Mouse (Mus musculus): ENCODE data around the gene Pnpla6.

The Pnpla6 gene

DNA sequence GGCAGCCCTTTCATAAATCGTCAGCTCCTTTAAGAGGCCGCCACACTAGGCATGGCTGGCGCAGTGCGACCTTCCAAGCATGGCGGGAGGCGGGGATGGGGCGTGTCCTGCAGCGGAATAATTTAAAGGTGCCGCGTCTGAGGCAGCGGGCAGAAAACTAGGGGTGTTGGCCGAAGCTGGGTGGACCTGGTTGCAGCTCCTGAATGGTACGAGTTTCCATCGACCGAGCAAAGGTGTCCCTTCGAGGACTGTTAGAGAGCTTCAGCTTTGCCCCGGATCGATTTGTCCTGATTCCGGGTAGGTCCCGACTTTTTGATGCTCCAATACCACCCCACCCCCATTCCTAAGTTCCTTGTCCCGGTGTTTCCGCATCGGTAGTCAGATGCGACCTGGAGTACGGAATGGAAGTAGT is at the start of gene Pnpla6:
Gene Pnpla6, plus strand, starts transcription at position 125 of the 412 bp plus-strand sequence.
- peak; percentile 67 to 75 for DNase-seq (ENCODE audit: low spot score in 2 of 2)

DNA sequence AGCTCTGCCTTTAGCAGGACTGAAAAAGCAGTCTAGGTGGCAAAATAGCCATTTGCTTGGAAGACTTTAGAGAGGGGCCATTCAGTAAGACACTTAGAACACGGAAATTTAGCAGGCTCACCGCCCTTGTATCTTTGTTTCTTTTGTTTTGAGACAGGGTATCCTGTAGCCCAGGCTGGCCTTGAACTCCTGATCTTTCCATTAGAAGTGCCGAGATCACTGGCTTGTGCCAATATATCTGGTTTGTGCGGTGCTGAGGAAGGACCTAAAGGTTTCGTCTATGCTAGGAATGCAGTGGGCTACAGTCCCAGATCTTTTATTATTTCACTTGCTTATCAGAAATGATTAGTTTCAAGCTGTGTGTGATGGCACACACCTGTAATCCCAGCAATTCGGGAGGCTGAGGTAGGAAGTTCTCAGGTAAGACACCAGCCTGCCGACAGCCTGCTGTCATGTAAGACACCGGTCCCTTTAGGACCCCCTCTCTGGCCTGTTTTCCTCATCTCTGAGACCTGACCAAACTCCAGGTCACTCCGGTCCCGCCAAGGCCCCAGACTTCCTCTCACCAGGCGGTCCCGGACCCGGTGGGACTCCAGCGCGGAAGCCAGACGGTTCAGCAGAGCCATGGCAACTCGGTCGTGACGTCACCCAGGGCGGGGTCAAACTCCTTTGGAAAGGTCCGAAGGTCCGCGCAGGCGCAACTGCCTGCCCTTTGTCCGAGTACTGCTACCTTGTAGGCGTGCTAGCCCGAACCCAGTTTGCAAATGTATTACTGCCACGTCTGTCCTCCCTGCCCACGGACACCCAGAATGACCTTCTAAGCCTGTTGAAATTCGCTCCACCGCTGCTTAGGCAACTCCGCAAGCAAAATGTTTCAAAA is 47.9 kb upstream of the Pnpla6 start, which contains the start of gene Pex11g:
Gene Pex11g, minus strand, starts transcription at position 675 of the 880 bp plus-strand sequence.
- peak; percentile 91 to 94 for DNase-seq (ENCODE audit: low spot score in 2 of 2)

DNA sequence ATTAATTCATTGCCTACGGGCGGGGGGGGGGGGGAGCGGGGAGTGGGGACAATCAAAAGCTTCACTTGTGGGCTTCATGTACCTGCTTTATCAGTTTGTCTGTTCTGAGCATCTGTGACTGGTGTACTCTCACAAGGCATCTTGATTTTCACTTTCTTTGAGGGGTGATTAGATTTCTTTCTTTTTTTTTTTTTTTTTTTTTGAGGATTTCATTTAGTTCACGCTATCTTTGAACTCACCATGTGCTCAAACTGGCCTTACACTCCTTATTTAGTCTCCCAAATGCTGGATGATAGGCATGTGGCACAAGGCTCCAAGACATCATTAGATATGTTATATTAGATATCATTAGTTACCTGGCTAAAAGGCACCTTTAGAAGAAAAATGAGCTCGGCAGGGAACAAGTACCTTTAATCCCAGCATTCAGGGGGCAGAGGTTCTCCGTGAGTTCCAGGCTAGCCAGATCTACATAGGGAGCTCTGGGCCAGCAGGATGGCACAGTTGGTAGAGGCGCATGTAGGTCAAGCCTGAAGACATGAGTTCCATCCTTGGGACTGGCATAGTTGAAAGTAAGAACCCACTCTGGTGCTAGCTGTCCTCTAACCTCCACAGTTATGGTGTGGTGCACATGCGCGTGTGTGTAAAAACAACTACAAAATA is 47.2 kb upstream of the Pnpla6 start:
- DNase-seq (ENCODE audit: low spot score in 2 of 2), result no peak

DNA sequence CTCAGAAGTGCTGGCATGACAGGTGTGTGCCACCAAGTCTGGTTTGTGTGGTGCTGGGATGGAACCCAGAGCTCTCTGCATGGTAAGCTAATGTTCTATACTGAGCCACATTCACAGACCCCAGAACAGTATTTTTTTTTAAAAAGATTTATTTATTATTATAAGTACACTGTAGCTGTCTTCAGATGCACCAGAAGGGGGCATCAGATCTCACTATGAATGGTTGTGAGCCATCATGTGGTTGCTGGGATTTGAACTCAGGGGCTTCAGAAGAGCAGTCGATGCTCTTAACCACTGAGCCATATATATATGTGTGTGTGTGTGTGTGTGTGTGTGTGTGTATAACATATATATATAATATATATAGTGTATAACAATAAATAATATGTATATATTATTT is 46.3 kb upstream of the Pnpla6 start:
- DNase-seq (ENCODE audit: low spot score in 2 of 2), result no peak

DNA sequence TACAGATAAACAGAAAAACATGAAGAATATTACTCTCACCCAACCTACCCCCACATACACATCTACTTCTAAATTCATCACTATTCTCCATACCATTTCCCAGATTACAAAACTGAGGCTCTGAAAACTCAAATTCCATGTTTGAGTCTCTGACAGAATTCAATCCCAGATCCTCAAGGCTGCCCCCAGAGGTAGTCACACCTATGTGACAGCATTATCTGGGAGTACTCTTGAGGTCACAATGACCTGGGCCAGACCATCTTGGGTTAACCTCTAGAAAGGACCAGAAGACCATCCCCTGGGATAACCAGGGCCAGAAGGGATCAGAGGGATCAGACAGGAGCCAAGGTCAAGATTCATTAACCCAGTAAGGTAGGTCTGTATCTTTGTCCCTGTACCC is 44.6 kb upstream of the Pnpla6 start, which contains the start of gene Tex45:
Gene Tex45, plus strand, starts transcription at position 301 of the 400 bp plus-strand sequence.
- DNase-seq (ENCODE audit: low spot score in 2 of 2), result no peak

DNA sequence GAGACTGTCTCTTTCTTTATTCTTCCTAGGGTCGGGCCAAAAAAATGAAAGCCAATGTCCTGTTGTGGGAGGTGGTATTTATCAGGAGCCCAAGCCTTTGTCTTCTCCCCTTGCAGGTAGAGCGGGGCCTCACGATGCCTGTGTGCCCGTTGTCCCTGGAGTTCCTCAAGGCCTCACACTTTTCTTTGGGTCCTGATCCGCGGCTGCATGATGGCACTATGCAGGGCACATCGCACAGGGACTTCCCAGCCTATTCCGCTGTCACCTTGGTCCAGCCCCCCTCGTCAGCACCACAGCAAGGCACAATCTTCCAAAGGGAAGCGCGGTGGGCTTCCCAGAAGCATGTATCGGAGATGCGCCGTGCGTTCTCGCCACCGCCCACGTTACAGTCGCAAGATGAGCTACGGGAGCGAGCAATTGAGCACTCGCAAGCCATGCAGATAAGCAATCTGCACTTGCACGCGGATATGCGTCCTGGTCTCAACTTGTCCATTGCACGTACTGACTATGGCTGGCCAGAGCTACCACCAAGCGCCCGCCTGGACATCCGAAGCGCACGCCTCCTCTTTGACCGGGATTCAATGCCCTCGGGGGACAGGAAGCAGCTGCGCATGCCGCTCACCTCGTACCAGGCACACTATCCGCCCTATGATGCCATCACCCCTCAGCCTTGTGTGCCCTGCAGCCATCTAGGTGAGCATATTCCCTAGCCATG is 39.3 kb upstream of the Pnpla6 start:
- DNase-seq (ENCODE audit: low spot score in 2 of 2), result no peak

DNA sequence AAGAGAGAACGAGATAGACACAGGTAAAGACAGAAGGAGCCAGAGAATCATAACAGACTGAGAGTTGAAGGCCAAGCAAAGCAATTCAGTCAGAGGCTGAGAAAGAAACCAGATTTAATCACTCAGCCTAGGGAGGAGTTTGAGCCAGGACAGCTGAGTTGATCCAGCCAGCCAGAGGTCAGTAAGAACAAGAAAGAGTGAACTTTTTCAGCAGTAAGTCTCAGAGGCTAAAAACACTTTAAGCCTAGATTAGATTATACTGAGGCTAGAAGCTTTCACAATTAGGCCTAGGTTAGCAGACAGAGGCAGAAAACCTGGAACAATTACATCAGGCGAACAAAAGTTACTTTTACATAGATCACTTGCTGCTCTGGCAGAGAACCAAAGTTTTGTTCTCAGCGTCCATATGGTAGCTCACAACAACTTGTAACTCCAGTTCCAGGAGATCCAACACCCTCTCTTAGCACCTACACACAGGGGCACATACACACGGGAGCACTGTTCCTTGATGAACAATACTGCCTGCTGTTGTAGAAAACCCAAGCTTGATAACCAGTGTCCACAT is 34.9 kb upstream of the Pnpla6 start:
- no peak for DNase-seq (ENCODE audit: low spot score in 2 of 2)

DNA sequence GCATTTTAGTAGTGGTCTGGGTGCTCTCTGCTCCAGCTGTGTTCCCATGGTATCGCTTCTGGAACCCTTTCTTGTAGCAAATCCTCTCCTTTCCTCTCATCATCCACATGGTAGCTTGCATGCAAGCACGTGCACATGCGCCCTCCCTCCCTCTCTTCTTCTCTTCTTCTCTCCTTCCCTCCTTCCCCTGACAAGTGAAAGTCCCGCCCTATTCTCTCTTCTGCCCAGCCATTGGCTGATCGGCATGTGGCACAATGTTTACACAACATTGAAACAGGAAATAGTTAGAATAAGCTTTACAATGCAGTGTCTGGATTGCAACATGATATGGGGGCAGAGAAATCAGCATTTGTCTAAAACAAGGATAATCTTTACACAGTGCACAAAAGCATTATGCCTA is 33.6 kb upstream of the Pnpla6 start:
- no peak for DNase-seq (ENCODE audit: low spot score in 2 of 2)

DNA sequence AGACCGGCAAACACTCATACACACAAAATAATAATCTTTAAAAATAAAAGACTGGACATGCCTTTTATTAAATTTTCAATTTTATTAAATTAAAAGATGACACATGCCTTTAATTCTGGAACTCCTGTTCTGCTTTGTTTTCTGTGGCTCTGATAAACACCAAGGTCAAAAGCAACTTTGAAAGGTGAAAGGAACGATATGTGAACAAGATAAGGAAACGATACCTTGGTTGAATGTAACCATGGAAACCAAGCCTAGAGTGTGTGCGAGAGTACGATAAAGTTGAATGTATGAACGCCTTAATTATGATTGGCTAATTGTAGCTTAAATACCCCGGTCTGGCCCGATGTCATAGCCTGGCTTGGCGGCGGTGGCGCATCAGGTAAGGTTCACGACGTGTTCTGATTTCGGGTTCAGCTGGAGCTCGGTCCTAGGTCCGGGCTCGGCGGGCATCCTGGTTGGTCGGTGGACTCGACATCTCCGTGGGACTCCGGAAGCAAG is 32.9 kb upstream of the Pnpla6 start:
- no peak for DNase-seq (ENCODE audit: low spot score in 2 of 2)

DNA sequence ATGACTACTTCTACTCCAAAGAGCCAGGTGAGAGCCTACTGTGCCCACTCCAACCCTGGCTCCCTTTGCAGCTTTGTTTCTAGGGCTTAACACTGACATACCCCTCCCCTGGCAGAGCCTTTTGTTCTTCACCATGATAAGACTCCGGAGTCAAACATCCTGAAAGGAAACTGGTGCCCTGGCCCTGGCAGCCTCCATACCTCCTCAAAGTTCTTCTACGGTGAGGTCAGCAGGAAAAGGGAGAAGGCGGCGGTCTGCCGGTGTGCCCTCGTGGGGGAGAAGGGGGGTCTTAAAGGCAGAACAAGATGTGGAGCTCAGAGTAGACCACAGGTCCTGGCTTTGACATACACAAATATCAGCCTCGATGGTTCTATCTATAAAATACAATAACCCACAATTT is 31.6 kb upstream of the Pnpla6 start:
- no peak for DNase-seq (ENCODE audit: low spot score in 2 of 2)

DNA sequence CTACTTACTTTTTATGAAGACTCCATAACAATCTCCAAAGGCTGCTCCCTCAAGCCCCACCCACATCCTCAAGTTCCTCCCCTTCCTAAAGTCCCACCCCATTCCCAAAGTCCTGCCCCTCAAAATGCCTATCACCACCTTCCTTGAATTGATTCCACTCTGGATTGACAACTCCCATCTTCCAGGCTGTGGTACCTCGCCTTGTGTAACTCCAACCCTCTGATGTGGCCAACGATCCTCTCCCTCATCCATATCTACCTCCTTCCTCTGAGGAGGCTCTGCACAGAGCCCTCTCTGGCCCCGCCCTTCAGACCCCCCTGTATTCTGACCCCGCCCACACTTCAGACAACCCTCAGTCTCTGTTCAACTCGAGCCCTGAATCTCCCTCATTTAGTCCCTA is 30.0 kb upstream of the Pnpla6 start:
- DNase-seq (ENCODE audit: low spot score in 2 of 2), result no peak

DNA sequence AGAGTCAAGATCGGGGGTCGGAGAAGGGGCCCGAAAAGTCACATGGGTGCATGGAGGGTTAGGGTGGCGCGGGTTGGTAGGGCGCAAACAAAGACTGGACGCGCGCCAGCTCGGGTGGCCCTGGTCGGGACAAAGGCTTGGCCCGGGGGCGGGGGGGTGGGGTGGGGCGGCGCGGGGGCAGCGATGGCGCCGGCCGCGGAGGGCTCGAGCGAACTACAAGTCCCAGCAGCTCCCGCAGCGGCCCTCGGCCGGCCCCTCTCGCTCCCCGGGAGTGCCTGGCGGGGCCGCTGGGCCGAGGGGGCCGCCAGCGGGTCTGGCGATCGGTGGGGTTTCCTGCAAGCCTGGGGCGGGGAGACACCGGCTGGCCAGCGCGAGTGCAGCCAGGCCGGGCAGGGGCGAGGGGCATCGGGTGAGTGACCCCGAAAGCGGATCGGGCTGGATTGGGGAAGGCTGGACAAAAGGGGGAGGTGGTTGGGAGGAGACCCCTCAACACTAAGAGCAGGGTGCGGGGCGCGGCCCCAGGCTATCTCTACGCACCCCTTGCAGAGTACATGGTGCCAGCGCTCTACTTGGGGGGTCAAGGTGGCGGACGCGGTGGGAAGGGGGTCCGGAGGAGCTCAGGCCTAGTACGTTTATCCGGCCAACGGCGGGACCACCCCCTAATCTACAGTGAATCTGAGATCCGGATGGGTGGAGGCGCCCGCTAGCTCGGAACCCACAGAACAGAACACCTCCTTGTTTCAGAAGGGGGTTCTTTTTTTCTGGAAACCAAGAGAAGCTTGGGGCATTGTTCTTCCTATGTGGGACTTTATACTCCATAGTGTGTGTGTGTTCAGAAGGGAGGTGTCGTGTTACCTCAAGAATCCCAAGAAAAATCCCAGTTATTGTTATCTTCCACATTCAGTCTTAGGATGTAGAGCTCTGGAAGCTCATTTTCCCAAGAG is 22.0 kb upstream of the Pnpla6 start, which contains the start of gene Zfp358:
Gene Zfp358, plus strand, starts transcription at position 238 of the 944 bp plus-strand sequence.
- peak; percentile 31 to 48 for DNase-seq (ENCODE audit: low spot score in 2 of 2)

DNA sequence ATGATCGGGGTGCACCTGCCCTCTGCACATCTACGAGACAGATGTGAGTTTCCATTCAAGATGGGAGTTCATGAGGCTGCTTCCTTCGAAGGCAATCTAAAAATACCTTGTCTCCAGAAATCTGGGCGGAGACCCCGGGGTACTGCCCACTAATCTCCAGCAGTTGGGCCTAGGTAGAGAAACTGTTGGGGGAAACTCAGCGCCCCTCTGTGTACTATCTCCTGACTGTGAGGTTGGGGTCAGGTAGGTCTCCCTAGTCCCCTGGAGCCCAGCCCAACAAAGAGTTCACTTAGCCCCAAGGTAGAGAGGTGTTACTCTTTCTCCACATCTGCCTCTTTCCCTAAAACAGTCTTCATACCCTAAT is 21.4 kb upstream of the Pnpla6 start:
- DNase-seq (ENCODE audit: low spot score in 2 of 2), result no peak

DNA sequence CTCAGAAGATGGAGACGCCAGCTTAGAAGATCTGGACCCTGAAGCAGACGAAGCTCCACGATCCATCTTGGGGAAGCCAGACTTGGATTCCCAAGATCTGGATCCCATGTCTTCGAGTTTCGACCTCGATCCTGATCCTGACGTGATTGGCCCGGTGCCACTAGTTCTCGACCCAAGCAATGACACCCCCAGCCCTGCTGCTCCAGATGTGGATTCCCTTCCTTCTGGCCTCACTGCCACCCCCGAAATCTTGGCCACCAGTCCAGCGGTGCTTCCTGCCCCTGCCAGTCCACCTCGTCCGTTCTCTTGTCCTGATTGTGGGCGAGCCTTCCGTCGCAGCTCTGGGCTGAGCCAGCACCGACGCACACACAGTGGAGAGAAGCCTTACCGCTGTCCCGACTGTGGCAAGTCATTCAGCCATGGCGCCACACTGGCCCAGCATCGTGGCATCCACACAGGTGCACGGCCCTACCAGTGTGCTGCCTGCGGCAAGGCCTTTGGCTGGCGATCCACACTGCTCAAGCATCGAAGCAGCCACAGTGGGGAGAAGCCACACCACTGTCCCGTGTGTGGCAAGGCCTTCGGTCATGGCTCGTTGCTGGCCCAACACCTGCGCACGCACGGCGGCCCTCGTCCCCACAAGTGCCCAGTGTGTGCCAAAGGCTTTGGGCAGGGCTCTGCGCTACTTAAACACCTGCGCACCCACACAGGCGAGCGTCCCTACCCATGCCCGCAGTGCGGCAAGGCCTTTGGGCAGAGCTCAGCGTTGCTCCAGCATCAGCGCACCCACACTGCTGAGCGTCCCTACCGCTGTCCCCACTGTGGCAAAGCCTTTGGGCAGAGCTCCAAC is 19.4 kb upstream of the Pnpla6 start:
- DNase-seq (ENCODE audit: low spot score in 2 of 2), result no peak

DNA sequence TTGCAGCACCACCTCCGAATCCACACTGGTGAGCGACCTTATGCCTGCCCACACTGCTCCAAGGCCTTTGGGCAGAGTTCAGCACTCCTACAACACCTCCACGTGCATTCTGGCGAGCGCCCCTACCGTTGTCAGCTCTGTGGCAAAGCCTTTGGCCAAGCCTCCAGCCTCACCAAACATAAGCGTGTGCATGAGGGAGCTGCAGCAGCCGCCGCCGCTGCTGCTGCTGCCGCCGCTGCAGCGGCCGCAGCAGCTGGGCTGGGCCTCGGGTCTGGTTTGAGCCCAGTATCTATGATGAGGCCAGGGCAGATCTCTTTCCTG is 18.8 kb upstream of the Pnpla6 start:
- DNase-seq (ENCODE audit: low spot score in 2 of 2), result no peak

DNA sequence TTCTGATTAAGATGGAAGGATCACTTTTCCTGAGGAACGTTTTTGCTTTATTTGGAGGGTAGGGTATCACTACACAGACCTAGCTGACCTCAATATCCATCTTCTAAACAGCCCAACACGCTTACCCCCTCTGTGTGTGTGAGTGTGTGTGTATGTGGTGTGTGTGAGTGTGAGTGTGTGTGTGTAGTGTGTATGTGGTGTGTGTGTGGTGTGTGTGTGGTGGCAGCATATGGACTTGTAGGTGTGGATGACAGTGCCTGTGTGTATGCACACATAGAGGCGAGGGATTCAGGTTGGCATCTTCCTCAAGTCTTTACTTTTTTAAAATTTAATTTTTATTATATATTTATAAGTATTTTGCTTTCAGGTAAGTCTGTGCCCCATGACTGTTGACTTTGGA is 16.6 kb upstream of the Pnpla6 start:
- no peak for DNase-seq (ENCODE audit: low spot score in 2 of 2)

DNA sequence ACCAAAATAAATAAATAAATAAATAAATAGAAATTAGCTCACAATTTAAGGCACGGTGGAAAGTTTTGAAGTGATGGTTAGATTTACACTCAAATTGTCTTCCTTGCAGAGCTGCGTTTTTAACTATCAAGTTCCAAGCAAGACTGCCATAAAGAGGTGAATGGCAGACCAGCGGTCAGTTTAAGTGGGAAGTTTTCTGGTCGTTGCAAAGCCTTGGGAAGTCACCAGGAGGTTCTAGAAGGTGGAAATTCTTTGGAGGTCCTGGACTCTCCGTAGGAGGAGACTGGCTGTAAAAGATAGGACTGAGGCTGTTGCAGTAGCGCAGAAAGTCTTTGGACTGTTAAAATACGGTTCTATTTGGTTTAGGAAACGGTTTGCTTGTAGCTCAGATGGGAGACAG is 15.4 kb upstream of the Pnpla6 start:
- DNase-seq (ENCODE audit: low spot score in 2 of 2), result no peak

DNA sequence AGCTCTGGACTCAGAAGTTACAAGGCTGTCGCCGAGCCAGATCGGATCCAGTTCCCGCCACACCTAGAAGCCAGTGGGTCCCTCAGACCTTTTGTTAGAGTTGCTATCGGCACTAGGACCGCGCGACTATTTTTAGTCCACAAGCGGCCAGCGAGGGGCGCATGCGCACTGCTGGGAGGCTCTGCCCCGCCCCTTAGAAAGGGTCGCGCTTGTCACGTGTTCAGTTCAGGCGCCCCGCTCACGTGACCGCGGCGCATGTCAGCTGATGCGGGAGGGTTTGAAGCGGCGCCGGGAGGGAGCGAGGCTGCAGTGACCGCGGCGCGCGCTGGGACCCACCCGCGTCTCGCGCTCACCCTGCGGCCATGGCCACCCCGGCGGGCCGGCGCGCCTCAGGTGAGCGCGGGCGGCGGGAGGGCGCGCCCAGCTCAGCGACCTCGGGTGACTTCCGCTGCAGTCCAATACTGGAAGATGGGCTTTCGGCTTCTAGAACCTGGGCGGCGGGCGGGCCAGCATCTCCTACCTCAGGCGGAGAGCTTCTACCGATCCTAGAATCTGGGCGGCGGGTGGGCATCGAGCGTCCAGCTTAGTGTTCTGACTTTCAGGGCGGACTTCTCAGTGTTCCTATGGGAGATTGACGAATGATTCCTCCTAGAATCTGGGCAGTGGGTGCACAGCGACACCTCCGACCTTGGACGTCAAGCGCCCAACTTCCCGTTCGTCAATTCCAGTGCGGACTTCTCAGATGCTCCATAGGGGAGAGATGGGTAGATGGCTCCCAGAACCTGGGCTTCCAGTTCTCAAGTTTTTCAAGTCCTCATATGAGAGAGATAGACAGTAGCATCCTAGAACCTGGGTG is 14.7 kb upstream of the Pnpla6 start, which contains the start of gene Mcoln1:
Gene Mcoln1, plus strand, starts transcription at position 223 of the 856 bp plus-strand sequence.
- DNase-seq (ENCODE audit: low spot score in 2 of 2), result peak; percentile 96 to 97

DNA sequence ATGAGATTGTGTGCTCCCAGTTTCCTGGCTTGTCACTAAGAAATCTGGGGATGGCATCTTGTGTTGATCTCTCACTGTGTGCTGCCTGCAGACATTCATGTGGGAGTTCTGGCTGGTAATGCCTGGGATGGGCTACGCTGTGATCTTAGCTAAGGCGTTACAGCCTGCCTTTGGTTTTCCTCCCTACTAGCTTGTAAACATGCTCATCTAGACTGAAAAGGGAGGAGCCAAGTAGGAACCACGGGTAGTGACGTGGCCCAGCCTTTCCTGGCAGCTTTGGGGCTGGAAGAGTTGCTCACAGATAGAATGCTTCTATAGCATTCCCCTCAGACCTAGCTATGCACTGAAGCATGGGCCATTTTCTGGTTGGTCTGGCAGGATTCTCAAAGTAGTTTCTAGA is 13.0 kb upstream of the Pnpla6 start:
- no peak for DNase-seq (ENCODE audit: low spot score in 2 of 2)

Data from natural killer cell, adult 2 months (primary cell).